Mouse (Mus musculus): ENCODE data around the gene Bcap31. TPM values are rescaled to one million over a fixed set of nuclear protein-coding genes. Genes with fewer than 3 reads are reported as not detected.

Gene Bcap31
- total and polyA plus RNA-seq, 3 experiments: 119 to 239 (median 176) TPM

- in situ Hi-C loops (cut with MboI; ENCODE audit: low pct_ligation_motif_present, low pct_unique_long_range_greater_than_20kb, low sequenced_read_pairs): loop anchor here (25.0 kb wide), 1 partner anchor 647 kb away; no protein-coding TSS in a partner anchor
- TF ChIP-seq USF1 (IDR thresholded peaks at IDR 0.05; ENCODE audit: low read depth, low read length) (no peak), MAX (IDR thresholded peaks at IDR 0.05; ENCODE audit: low read length) (no peak), ZMIZ1 (IDR thresholded peaks at IDR 0.05; ENCODE audit: low read depth, low read length) (no peak), USF2 (conservative IDR thresholded peaks at IDR 0.05; ENCODE audit: low read depth, low read length) (no peak), TBP (conservative IDR thresholded peaks at IDR 0.05; ENCODE audit: low read depth, low read length) (no peak), JUND (conservative IDR thresholded peaks at IDR 0.05; ENCODE audit: low read depth, low read length) (no peak), ZKSCAN1 (IDR thresholded peaks at IDR 0.05; ENCODE audit: borderline replicate concordance, low read depth, low read length) (no peak), NELFE (IDR thresholded peaks at IDR 0.05; ENCODE audit: low read depth, low read length) (no peak), GABPA (IDR thresholded peaks at IDR 0.05; ENCODE audit: insufficient replicate concordance, low read depth, low read length) (no peak), HCFC1 (IDR thresholded peaks at IDR 0.05; ENCODE audit: low read depth, low read length) (no peak), SMC3 (IDR thresholded peaks at IDR 0.05; ENCODE audit: low read depth, low read length) (no peak), CTCF (conservative IDR thresholded peaks at IDR 0.05 in 1 of 2, IDR thresholded peaks at IDR 0.05 in 1 of 2; ENCODE audit: low read depth in 2 of 2, low read length in 2 of 2) (no peak), IRF4 (IDR thresholded peaks at IDR 0.05; ENCODE audit: low read depth, low read length) (no peak), BHLHE40 (IDR thresholded peaks at IDR 0.05; ENCODE audit: low read depth, low read length) (no peak), PAX5 (IDR thresholded peaks at IDR 0.05; ENCODE audit: low read length) (no peak), MEF2A (IDR thresholded peaks at IDR 0.05; ENCODE audit: borderline replicate concordance, low read depth, low read length) (no peak), SIN3A (IDR thresholded peaks at IDR 0.05; ENCODE audit: low read length) (no peak)
Observed at GRCm38 (mm10) chrX:73658936-73659574, 56.9 kb downstream of the Bcap31 start.

GRCm38 (mm10) chrX:73658391-73658790 is 57.6 kb downstream of the Bcap31 start:
- H3K4me1 ChIP-seq (ENCODE audit: control insufficient read depth in 1 of 2, insufficient read depth in 2 of 2): peaks cover 4 to 13% of the 10 kb centered on the region in 2 experiments; a peak in 3 of 4 replicates
- no peak for DNase-seq (ENCODE audit: extremely low read depth)
- no peaks in the 10 kb centered on the region for H3K36me3 ChIP-seq (replicated peaks in 1 of 2; ENCODE audit: control insufficient read depth in 1 of 2, insufficient read depth in 1 of 2, low read length in 1 of 2)
- H3K9me3 ChIP-seq (replicated peaks; ENCODE audit: low read length): no peaks in the 10 kb centered on the region
- H3K9ac ChIP-seq (ENCODE audit: insufficient read depth, low read depth): no peak overlapping the region
- no peaks in the 10 kb centered on the region for H3K79me2 ChIP-seq (replicated peaks; ENCODE audit: control insufficient read depth, extremely low read depth, insufficient read depth, poor library complexity, severe bottlenecking)
- in situ Hi-C loops (cut with MboI; ENCODE audit: low pct_ligation_motif_present, low pct_unique_long_range_greater_than_20kb, low sequenced_read_pairs) (loop anchor here (25.0 kb wide), 1 partner anchor 646 kb away; no protein-coding TSS in a partner anchor), dilution Hi-C loops (cut with MboI; ENCODE audit: extremely low pct_ligation_motif_present, extremely low pct_unique_long_range_greater_than_20kb, low sequenced_read_pairs) (no loop called here)
- H3K27me3 ChIP-seq (replicated peaks): no peaks in the 10 kb centered on the region
- no peak overlapping the region for H3K27ac ChIP-seq (ENCODE audit: insufficient read depth, low read depth)
- TF ChIP-seq CTCF (conservative IDR thresholded peaks at IDR 0.05 in 1 of 2, IDR thresholded peaks at IDR 0.05 in 1 of 2; ENCODE audit: low read depth in 2 of 2, low read length in 2 of 2): no peak
- no peak for TF ChIP-seq KAT2A (IDR thresholded peaks at IDR 0.05; ENCODE audit: insufficient replicate concordance, low read length)
- no peak for TF ChIP-seq ETS1 (conservative IDR thresholded peaks at IDR 0.05; ENCODE audit: low read depth, low read length)
- no peak for TF ChIP-seq MAX (IDR thresholded peaks at IDR 0.05; ENCODE audit: low read length)
- no peak for TF ChIP-seq MEF2A (IDR thresholded peaks at IDR 0.05; ENCODE audit: borderline replicate concordance, low read depth, low read length)
- TF ChIP-seq BHLHE40 (IDR thresholded peaks at IDR 0.05; ENCODE audit: low read depth, low read length): no peak
- TF ChIP-seq NELFE (IDR thresholded peaks at IDR 0.05; ENCODE audit: low read depth, low read length): no peak
- no peak overlapping the region for H3K4me2 ChIP-seq (ENCODE audit: insufficient read depth, low read depth, poor library complexity, severe bottlenecking)
- no peak overlapping the region for H3K4me3 ChIP-seq (replicated peaks in 1 of 3; ENCODE audit: low read depth in 2 of 3, low read length in 2 of 3, poor library complexity in 1 of 3)

More at GRCm38 (mm10) chrX:73658936-73659574, 56.9 kb downstream of the Bcap31 start:
- DNase-seq (ENCODE audit: extremely low read depth): no peak
- no peak overlapping the region for H3K9ac ChIP-seq (ENCODE audit: insufficient read depth, low read depth)
- H3K9me3 ChIP-seq (replicated peaks; ENCODE audit: low read length): no peaks in the 10 kb centered on the region
- H3K79me2 ChIP-seq (replicated peaks; ENCODE audit: control insufficient read depth, extremely low read depth, insufficient read depth, poor library complexity, severe bottlenecking): no peaks in the 10 kb centered on the region
- H3K36me3 ChIP-seq (replicated peaks in 1 of 2; ENCODE audit: control insufficient read depth in 1 of 2, insufficient read depth in 1 of 2, low read length in 1 of 2): no peaks in the 10 kb centered on the region
- H3K27ac ChIP-seq (ENCODE audit: insufficient read depth, low read depth): no peak overlapping the region
- dilution Hi-C loops (cut with MboI; ENCODE audit: extremely low pct_ligation_motif_present, extremely low pct_unique_long_range_greater_than_20kb, low sequenced_read_pairs): no loop called here
- no peaks in the 10 kb centered on the region for H3K27me3 ChIP-seq (replicated peaks)
- H3K4me2 ChIP-seq (ENCODE audit: insufficient read depth, low read depth, poor library complexity, severe bottlenecking): no peak overlapping the region
- peaks cover 4 to 13% of the 10 kb centered on the region in 2 experiments; a peak in 3 of 4 replicates for H3K4me1 ChIP-seq (ENCODE audit: control insufficient read depth in 1 of 2, insufficient read depth in 2 of 2)
- H3K4me3 ChIP-seq (replicated peaks in 1 of 3; ENCODE audit: low read depth in 2 of 3, low read length in 2 of 3, poor library complexity in 1 of 3): no peak overlapping the region
